Mouse (Mus musculus) hindbrain, embryonic 11.5 days (tissue): ENCODE measurements around the gene Naa50. TPM values are rescaled to one million over a fixed set of nuclear protein-coding genes. Genes with fewer than 3 reads are reported as not detected.
A peak's percentile ranks its signal among the peaks of the same experiment; 100 is the strongest.

Experiments
- ATAC-seq: fragments of 200-750 bp; cut with Nextera tagmentation; 2 replicates; pipeline ENCODE4 v1.8.0; 2017; ENCODE audit warnings: mild to moderate bottlenecking, moderate TSS enrichment, moderate library complexity; ENCODE audit not compliant: low FRiP score
- DNase-seq: peaks from one replicate; pipeline ENCODE4 v3.0.0-alpha.2; 2015; ENCODE audit warnings: low spot score
- H3K27ac ChIP-seq: fragments of 300-500 bp; sonication (generic); 2 replicates; pipeline ENCODE4 v1.5.1; 2014; ENCODE audit warnings: mild to moderate bottlenecking, low read depth, low read length
- H3K27me3 ChIP-seq: fragments of 300-500 bp; sonication (generic); 2 replicates; pipeline ENCODE4 v1.6.1; 2014; ENCODE audit warnings: mild to moderate bottlenecking, low read length, moderate library complexity, mixed read lengths; ENCODE audit not compliant: control insufficient read depth, insufficient read depth
- H3K36me3 ChIP-seq: fragments of 300-500 bp; sonication (generic); 2 replicates; pipeline ENCODE4 v1.6.1; 2014; ENCODE audit warnings: mild to moderate bottlenecking, low read length, moderate library complexity, mixed read lengths; ENCODE audit not compliant: control insufficient read depth, insufficient read depth
- H3K4me1 ChIP-seq: fragments of 300-500 bp; sonication (generic); replicated peaks from 2 replicates; pipeline ENCODE4 v1.6.1; 2014; ENCODE audit warnings: low read length, mixed read lengths; ENCODE audit not compliant: control insufficient read depth, insufficient read depth
- H3K4me2 ChIP-seq: fragments of 300-500 bp; sonication (generic); replicated peaks from 2 replicates; pipeline ENCODE4 v1.6.1; 2014; ENCODE audit warnings: mild to moderate bottlenecking, low read depth, low read length
- H3K4me3 ChIP-seq: fragments of 300-500 bp; sonication (generic); 2 replicates; pipeline ENCODE4 v1.5.1; 2014; ENCODE audit warnings: low read depth, low read length
- H3K9ac ChIP-seq: fragments of 300-500 bp; sonication (generic); 2 replicates; pipeline ENCODE4 v1.6.1; 2014; ENCODE audit warnings: low read depth, low read length
- H3K9me3 ChIP-seq: fragments of 300-500 bp; sonication (generic); 2 replicates; pipeline ENCODE4 v1.6.1; 2016; ENCODE audit warnings: low read length; ENCODE audit not compliant: control insufficient read depth
- WGBS: fragments of 180-500 bp; shearing (Covaris S2); extraction: QIAGEN DNeasy Blood & Tissue Kit; methylation state at CpG from one replicate; pipeline ENCODE4 v1.1.7; 2014; 5-methylcytosine and 5-hydroxymethylcytosine counted together
- polyA plus RNA-seq: library from polyadenylated mRNA; unstranded; fragments of >200 nt; fragmentation: Nextera tagmentation; extraction: Ambion mirVana; gene quantifications from 2 replicates; pipeline ENCODE4 v1.2.1, GENCODE M21; 2014

The Naa50 gene
- 76.0 and 86.1 TPM in 2 replicates for polyA plus RNA-seq

- H3K4me1 ChIP-seq: no peaks in the 10 kb centered on the region
- H3K27me3 ChIP-seq: no peaks in the 10 kb centered on the region
- no peaks in the 10 kb centered on the region for H3K36me3 ChIP-seq
- H3K4me3 ChIP-seq: peak within 1 kb of the TSS; percentile 97
- ATAC-seq: peak; percentile 89
- under 1% methylated on average over 63 of the region's 71 CpGs for WGBS
- H3K9ac ChIP-seq: peak within 1 kb of the TSS; percentile 86
- H3K4me2 ChIP-seq: peak within 1 kb of the TSS; percentile 82
- H3K9me3 ChIP-seq: no peaks in the 10 kb centered on the region
- peak; percentile 96 for DNase-seq
- peak within 1 kb of the TSS; percentile 97 for H3K27ac ChIP-seq
Measured at GRCm38 (mm10) chr16:44139536-44140185, at the start of gene Naa50, which contains the start of gene Atp6v1a. Gene Naa50 (plus strand): TSS chr16:44139830. Gene Atp6v1a (minus strand): TSS chr16:44139705.

- WGBS: 92% methylated on average over 7 of the region's 7 CpGs
- H3K9me3 ChIP-seq: no peaks in the 10 kb centered on the region
- H3K36me3 ChIP-seq: peaks cover 9% of the 10 kb centered on the region; the same call in 1 of the 2 replicates
Measured at GRCm38 (mm10) chr16:44099377-44099776, 40.3 kb upstream of the Naa50 start.

GRCm38 (mm10) chr16:44101181-44101710 lies 38.4 kb upstream of the Naa50 start:
- no peak overlapping the region for H3K4me3 ChIP-seq
- H3K27me3 ChIP-seq: no peaks in the 10 kb centered on the region
- no peak overlapping the region for H3K27ac ChIP-seq
- DNase-seq (no peak), ATAC-seq (no peak)
- no peak overlapping the region for H3K4me2 ChIP-seq
- H3K9ac ChIP-seq: no peak overlapping the region
- 96% methylated on average over 12 of the region's 12 CpGs for WGBS
- no peaks in the 10 kb centered on the region for H3K4me1 ChIP-seq
- peaks cover 8% of the 10 kb centered on the region; the same call in 1 of the 2 replicates for H3K36me3 ChIP-seq
- H3K9me3 ChIP-seq: no peaks in the 10 kb centered on the region

More at GRCm38 (mm10) chr16:44099377-44099776, 40.3 kb upstream of the Naa50 start:
- DNase-seq (no peak), ATAC-seq (no peak)
- Histone ChIP-seq H3K27ac (no peak overlapping the region), H3K9ac (no peak overlapping the region), H3K4me1 (no peaks in the 10 kb centered on the region), H3K4me3 (no peak overlapping the region), H3K4me2 (no peak overlapping the region), H3K27me3 (no peaks in the 10 kb centered on the region)

GRCm38 (mm10) chr16:44102925-44103324 lies 36.7 kb upstream of the Naa50 start:
- DNase-seq: no peak
- 97% methylated on average over 2 of the region's 2 CpGs for WGBS
- H3K9me3 ChIP-seq: no peaks in the 10 kb centered on the region

GRCm38 (mm10) chr16:44103806-44104766 lies 35.5 kb upstream of the Naa50 start:
- Histone ChIP-seq H3K27ac (no peak overlapping the region), H3K36me3 (peaks cover 18% of the 10 kb centered on the region), H3K27me3 (no peaks in the 10 kb centered on the region), H3K4me3 (no peak overlapping the region), H3K9me3 (no peaks in the 10 kb centered on the region), H3K4me2 (no peak overlapping the region), H3K4me1 (no peaks in the 10 kb centered on the region), H3K9ac (no peak overlapping the region)
- no peak for ATAC-seq
- no peak for DNase-seq
- WGBS: 89% methylated on average over 18 of the region's 18 CpGs

More at GRCm38 (mm10) chr16:44102925-44103324, 36.7 kb upstream of the Naa50 start:
- Histone ChIP-seq H3K27ac (no peak overlapping the region), H3K4me1 (no peaks in the 10 kb centered on the region), H3K27me3 (no peaks in the 10 kb centered on the region), H3K4me3 (no peak overlapping the region), H3K4me2 (no peak overlapping the region), H3K9ac (no peak overlapping the region), H3K36me3 (peaks cover 16% of the 10 kb centered on the region)
- no peak for ATAC-seq

GRCm38 (mm10) chr16:44105211-44105610 lies 34.4 kb upstream of the Naa50 start:
- 98% methylated on average over 2 of the region's 2 CpGs for WGBS
- ATAC-seq (no peak), DNase-seq (no peak)
- no peak overlapping the region for H3K4me2 ChIP-seq
- no peaks in the 10 kb centered on the region for H3K9me3 ChIP-seq
- H3K4me3 ChIP-seq: no peak overlapping the region
- H3K9ac ChIP-seq: no peak overlapping the region
- H3K27me3 ChIP-seq: no peaks in the 10 kb centered on the region
- H3K36me3 ChIP-seq: peaks cover 18% of the 10 kb centered on the region
- H3K27ac ChIP-seq: no peak overlapping the region
- H3K4me1 ChIP-seq: no peaks in the 10 kb centered on the region

GRCm38 (mm10) chr16:44109002-44109401 lies 30.6 kb upstream of the Naa50 start:
- Histone ChIP-seq H3K4me1 (no peaks in the 10 kb centered on the region), H3K9me3 (no peaks in the 10 kb centered on the region), H3K4me2 (no peak overlapping the region), H3K27me3 (no peaks in the 10 kb centered on the region), H3K4me3 (no peak overlapping the region), H3K27ac (no peak overlapping the region), H3K9ac (no peak overlapping the region), H3K36me3 (peaks cover 17% of the 10 kb centered on the region)
- no peak for ATAC-seq
- 87% methylated on average over 4 of the region's 4 CpGs for WGBS
- DNase-seq: no peak

GRCm38 (mm10) chr16:44119753-44120501 lies 19.7 kb upstream of the Naa50 start:
- WGBS: 86% methylated on average over 7 of the region's 7 CpGs
- H3K4me2 ChIP-seq: no peak overlapping the region
- H3K36me3 ChIP-seq: no peaks in the 10 kb centered on the region
- H3K4me3 ChIP-seq: no peak overlapping the region
- no peaks in the 10 kb centered on the region for H3K9me3 ChIP-seq
- ATAC-seq (no peak), DNase-seq (no peak)
- H3K27ac ChIP-seq: no peak overlapping the region
- no peaks in the 10 kb centered on the region for H3K4me1 ChIP-seq
- no peak overlapping the region for H3K9ac ChIP-seq
- H3K27me3 ChIP-seq: no peaks in the 10 kb centered on the region
